Mouse (Mus musculus): ENCODE data around the gene Dpp9.

GRCm38 (mm10) chr17:56212676-56213075, 6.0 kb downstream of the Dpp9 start:
- no peak for TF ChIP-seq CTCF (IDR thresholded peaks at IDR 0.05; ENCODE audit: extremely low read depth, insufficient read depth, low read length)
- TF ChIP-seq POLR2A (IDR thresholded peaks at IDR 0.05; ENCODE audit: extremely low read depth, insufficient read depth, low read length) = no peak
